Mouse (Mus musculus): ENCODE measurements at regions not wholly inside any gene's neighbourhood (a gene's known extent, or its start where the extent isn't known, plus 50 kb on each side); places are given as distances from the start of the nearest gene placed in this dataset.

DNA sequence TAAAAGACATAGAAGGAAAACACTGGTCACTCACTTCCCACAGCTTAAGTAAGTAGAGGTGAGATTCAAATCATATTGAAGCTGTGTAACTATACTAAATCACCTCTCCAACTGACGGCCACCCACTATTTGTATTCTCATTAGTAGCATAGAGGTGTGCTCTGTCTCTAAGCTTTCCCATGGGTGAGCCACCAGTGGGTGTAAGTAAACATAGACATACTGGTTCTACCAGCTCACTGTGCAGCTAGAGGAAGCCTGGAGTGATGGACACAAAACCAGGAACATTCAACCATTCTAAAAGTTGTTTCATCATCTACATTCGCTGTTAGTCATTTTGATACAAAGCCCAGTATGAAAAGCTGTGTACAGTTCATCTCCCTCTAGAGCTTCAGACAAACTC, 170.1 kb upstream of the Mgat5 start:
- H3K4me3 ChIP-seq (ENCODE audit: low read depth, low read length), result no peak overlapping the region
- WGBS, result 89% methylated on average over 2 of the region's 2 CpGs
- H3K27me3 ChIP-seq (ENCODE audit: control insufficient read depth, insufficient read depth, low read length), result no peaks in the 10 kb centered on the region
- no peaks in the 10 kb centered on the region for H3K36me3 ChIP-seq (ENCODE audit: control insufficient read depth, insufficient read depth, low read length)
- no peaks in the 10 kb centered on the region for H3K4me1 ChIP-seq (ENCODE audit: control insufficient read depth, insufficient read depth, insufficient read length, low read length)
- H3K27ac ChIP-seq (ENCODE audit: insufficient read depth, low read depth, low read length), result no peak overlapping the region
- no peak for TF ChIP-seq POLR2A (IDR thresholded peaks at IDR 0.05; ENCODE audit: low read depth, low read length)
- no peak for TF ChIP-seq CTCF (IDR thresholded peaks at IDR 0.05; ENCODE audit: extremely low read depth, insufficient read length, insufficient replicate concordance, low read depth, low read length)

GRCm38 (mm10) chr1:127031563-127031962, 173.3 kb upstream of the Mgat5 start:
- TF ChIP-seq CTCF (IDR thresholded peaks at IDR 0.05; ENCODE audit: extremely low read depth, insufficient read length, insufficient replicate concordance, low read depth, low read length) (no peak), POLR2A (IDR thresholded peaks at IDR 0.05; ENCODE audit: low read depth, low read length) (no peak)
- Histone ChIP-seq H3K4me3 (ENCODE audit: low read depth, low read length) (no peak overlapping the region), H3K36me3 (ENCODE audit: control insufficient read depth, insufficient read depth, low read length) (no peaks in the 10 kb centered on the region), H3K27ac (ENCODE audit: insufficient read depth, low read depth, low read length) (no peak overlapping the region), H3K4me1 (ENCODE audit: control insufficient read depth, insufficient read depth, insufficient read length, low read length) (no peaks in the 10 kb centered on the region), H3K27me3 (ENCODE audit: control insufficient read depth, insufficient read depth, low read length) (no peaks in the 10 kb centered on the region)
- WGBS, result 22% methylated on average over 4 of the region's 4 CpGs

GRCm38 (mm10) chr1:127028872-127029497, 175.8 kb upstream of the Mgat5 start:
- H3K4me3 ChIP-seq (ENCODE audit: low read depth, low read length), result no peak overlapping the region
- 63% methylated on average over 1 of the region's 1 CpGs for WGBS

GRCm38 (mm10) chr1:127023100-127023499, 181.7 kb upstream of the Mgat5 start:
- Histone ChIP-seq H3K4me3 (ENCODE audit: low read depth, low read length) (no peak overlapping the region), H3K4me1 (ENCODE audit: control insufficient read depth, insufficient read depth, insufficient read length, low read length) (no peaks in the 10 kb centered on the region), H3K27me3 (ENCODE audit: control insufficient read depth, insufficient read depth, low read length) (no peaks in the 10 kb centered on the region), H3K36me3 (ENCODE audit: control insufficient read depth, insufficient read depth, low read length) (no peaks in the 10 kb centered on the region), H3K27ac (ENCODE audit: insufficient read depth, low read depth, low read length) (no peak overlapping the region)
- TF ChIP-seq CTCF (IDR thresholded peaks at IDR 0.05; ENCODE audit: extremely low read depth, insufficient read length, insufficient replicate concordance, low read depth, low read length), result no peak
- TF ChIP-seq POLR2A (IDR thresholded peaks at IDR 0.05; ENCODE audit: low read depth, low read length), result no peak
- 42% methylated on average over 3 of the region's 3 CpGs for WGBS

More at GRCm38 (mm10) chr1:127028872-127029497, 175.8 kb upstream of the Mgat5 start:
- Histone ChIP-seq H3K27me3 (ENCODE audit: control insufficient read depth, insufficient read depth, low read length) (no peaks in the 10 kb centered on the region), H3K4me1 (ENCODE audit: control insufficient read depth, insufficient read depth, insufficient read length, low read length) (no peaks in the 10 kb centered on the region), H3K27ac (ENCODE audit: insufficient read depth, low read depth, low read length) (no peak overlapping the region), H3K36me3 (ENCODE audit: control insufficient read depth, insufficient read depth, low read length) (no peaks in the 10 kb centered on the region)
- TF ChIP-seq CTCF (IDR thresholded peaks at IDR 0.05; ENCODE audit: extremely low read depth, insufficient read length, insufficient replicate concordance, low read depth, low read length) (no peak), POLR2A (IDR thresholded peaks at IDR 0.05; ENCODE audit: low read depth, low read length) (no peak)

DNA sequence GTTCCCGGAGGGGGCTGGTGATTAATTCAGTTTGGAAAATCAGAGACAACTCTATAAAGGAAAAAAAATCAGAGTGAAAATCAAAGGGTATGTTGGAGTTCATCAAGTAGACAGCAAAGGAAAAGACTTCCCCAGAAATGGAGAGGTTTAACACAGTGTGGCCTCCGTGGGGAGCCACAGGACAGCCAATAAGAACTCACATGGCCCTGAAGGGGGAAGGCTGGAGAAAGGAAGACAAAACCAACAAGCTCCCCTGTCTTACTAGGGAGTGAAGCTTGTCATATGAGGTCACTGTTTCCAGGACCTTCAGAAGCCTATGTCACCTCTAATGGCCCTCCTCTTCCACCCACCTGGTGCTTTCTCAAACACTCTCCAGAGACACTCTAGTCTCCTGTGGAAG, 187.1 kb upstream of the Nckap5 start:
- WGBS, result 61% methylated on average over 2 of the region's 2 CpGs
- H3K4me1 ChIP-seq (ENCODE audit: control insufficient read depth, insufficient read depth, insufficient read length, low read length), result no peaks in the 10 kb centered on the region
- H3K4me3 ChIP-seq (ENCODE audit: low read depth, low read length), result no peak overlapping the region
- H3K36me3 ChIP-seq (ENCODE audit: control insufficient read depth, insufficient read depth, low read length), result no peaks in the 10 kb centered on the region
- TF ChIP-seq POLR2A (IDR thresholded peaks at IDR 0.05; ENCODE audit: low read depth, low read length) (no peak), CTCF (IDR thresholded peaks at IDR 0.05; ENCODE audit: extremely low read depth, insufficient read length, insufficient replicate concordance, low read depth, low read length) (peak; percentile 10; the same call in 1 of the 2 replicates)
- no peaks in the 10 kb centered on the region for H3K27me3 ChIP-seq (ENCODE audit: control insufficient read depth, insufficient read depth, low read length)
- no peak overlapping the region for H3K27ac ChIP-seq (ENCODE audit: insufficient read depth, low read depth, low read length)

GRCm38 (mm10) chr1:127015894-127016245, 185.3 kb upstream of the Nckap5 start:
- no peaks in the 10 kb centered on the region for H3K4me1 ChIP-seq (ENCODE audit: control insufficient read depth, insufficient read depth, insufficient read length, low read length)
- H3K27ac ChIP-seq (ENCODE audit: insufficient read depth, low read depth, low read length), result no peak overlapping the region
- H3K27me3 ChIP-seq (ENCODE audit: control insufficient read depth, insufficient read depth, low read length), result no peaks in the 10 kb centered on the region
- TF ChIP-seq POLR2A (IDR thresholded peaks at IDR 0.05; ENCODE audit: low read depth, low read length) (no peak), CTCF (IDR thresholded peaks at IDR 0.05; ENCODE audit: extremely low read depth, insufficient read length, insufficient replicate concordance, low read depth, low read length) (no peak)
- no peaks in the 10 kb centered on the region for H3K36me3 ChIP-seq (ENCODE audit: control insufficient read depth, insufficient read depth, low read length)
- no peak overlapping the region for H3K4me3 ChIP-seq (ENCODE audit: low read depth, low read length)
- WGBS, result 82% methylated on average over 4 of the region's 4 CpGs

GRCm38 (mm10) chr1:127015042-127015893, 184.7 kb upstream of the Nckap5 start:
- no peak for TF ChIP-seq CTCF (IDR thresholded peaks at IDR 0.05; ENCODE audit: extremely low read depth, insufficient read length, insufficient replicate concordance, low read depth, low read length)
- TF ChIP-seq POLR2A (IDR thresholded peaks at IDR 0.05; ENCODE audit: low read depth, low read length), result no peak
- 50% methylated on average over 8 of the region's 8 CpGs for WGBS
- Histone ChIP-seq H3K27me3 (ENCODE audit: control insufficient read depth, insufficient read depth, low read length) (no peaks in the 10 kb centered on the region), H3K36me3 (ENCODE audit: control insufficient read depth, insufficient read depth, low read length) (no peaks in the 10 kb centered on the region), H3K27ac (ENCODE audit: insufficient read depth, low read depth, low read length) (no peak overlapping the region), H3K4me3 (ENCODE audit: low read depth, low read length) (no peak overlapping the region), H3K4me1 (ENCODE audit: control insufficient read depth, insufficient read depth, insufficient read length, low read length) (no peaks in the 10 kb centered on the region)

All from small intestine, adult 2 months (tissue).